Mouse (Mus musculus) heart, adult 8-10 months (tissue): ENCODE data around the gene Lrrc10b. TPM values are rescaled to one million over a fixed set of nuclear protein-coding genes. Genes with fewer than 3 reads are reported as not detected.

ENCODE experiments used
- DNase-seq: peaks from one replicate; pipeline ENCODE4 v3.0.0; 2022; ENCODE audit warnings: low spot score
- total RNA-seq, 4 experiments: library from RNA; stranded (reverse); gene quantifications; 2 replicates each; pipeline ENCODE4 v1.2.4; 2022

The Lrrc10b gene
- total RNA-seq, 4 experiments from 2014 or later = 0.38 to 6.4 (median 1.9) TPM

- no peak for DNase-seq
These were observed 12.4 kb downstream of the Lrrc10b start for GRCm38 (mm10) chr19:10444685-10445369.

GRCm38 (mm10) chr19:10437521-10437920 is 19.8 kb downstream of the Lrrc10b start:
- DNase-seq = no peak

- no peak for DNase-seq
These were observed 20.5 kb downstream of the Lrrc10b start for GRCm38 (mm10) chr19:10436726-10437125.

- DNase-seq = peak; percentile 43
These were observed 21.4 kb downstream of the Lrrc10b start for GRCm38 (mm10) chr19:10435908-10436307.

- no peak for DNase-seq
These were observed 22.3 kb downstream of the Lrrc10b start for GRCm38 (mm10) chr19:10434927-10435326.

- DNase-seq = peak; percentile 35
These were observed 23.3 kb downstream of the Lrrc10b start for GRCm38 (mm10) chr19:10433879-10434540.

- DNase-seq = peak; percentile 54
These were observed 24.0 kb downstream of the Lrrc10b start for GRCm38 (mm10) chr19:10433225-10433624.

- DNase-seq = no peak
These were observed 25.4 kb downstream of the Lrrc10b start for GRCm38 (mm10) chr19:10431841-10432240.

- no peak for DNase-seq
These were observed 25.9 kb downstream of the Lrrc10b start for GRCm38 (mm10) chr19:10431410-10431809.

- DNase-seq = peak; percentile 26
These were observed 27.9 kb downstream of the Lrrc10b start for GRCm38 (mm10) chr19:10429371-10429770.

- no peak for DNase-seq
These were observed 29.8 kb downstream of the Lrrc10b start for GRCm38 (mm10) chr19:10427431-10427830.

GRCm38 (mm10) chr19:10426793-10427192 is 30.5 kb downstream of the Lrrc10b start:
- no peak for DNase-seq

GRCm38 (mm10) chr19:10426312-10426711 is 31.0 kb downstream of the Lrrc10b start:
- DNase-seq = no peak

GRCm38 (mm10) chr19:10425484-10426270 is 31.6 kb downstream of the Lrrc10b start:
- DNase-seq = no peak

GRCm38 (mm10) chr19:10424751-10425150 is 32.5 kb downstream of the Lrrc10b start:
- DNase-seq = no peak

GRCm38 (mm10) chr19:10421986-10422976 is 35.0 kb downstream of the Lrrc10b start:
- DNase-seq = no peak

- DNase-seq = peak; percentile 66
These were observed 39.8 kb downstream of the Lrrc10b start for GRCm38 (mm10) chr19:10417436-10417835.

GRCm38 (mm10) chr19:10416889-10417288 is 40.4 kb downstream of the Lrrc10b start:
- DNase-seq = peak; percentile 51

GRCm38 (mm10) chr19:10415508-10415907 is 41.8 kb downstream of the Lrrc10b start:
- no peak for DNase-seq

GRCm38 (mm10) chr19:10413701-10414242 is 43.5 kb downstream of the Lrrc10b start:
- DNase-seq = no peak
